Mouse (Mus musculus) ES-Bruce4 (cell line): ENCODE measurements around the gene Tyrobp.

Source experiments
- CTCF ChIP-seq: IDR thresholded peaks from one replicate; pipeline ENCODE4 v1.8.1; 2011; ENCODE audit warnings: low read depth, low read length
- EP300 ChIP-seq: IDR thresholded peaks from 2 replicates; pipeline ENCODE4 v1.6.1; 2011; ENCODE audit warnings: low read depth, low read length; ENCODE audit not compliant: insufficient read depth
- POLR2A ChIP-seq: IDR thresholded peaks from one replicate; pipeline ENCODE4 v1.8.1; 2011; ENCODE audit warnings: low read length; ENCODE audit not compliant: insufficient read depth

GRCm38 (mm10) chr7:30413596-30413995, at the start of gene Tyrobp:
- TF ChIP-seq EP300: no peak
- no peak for TF ChIP-seq CTCF
- TF ChIP-seq POLR2A: no peak
